Mouse (Mus musculus): ENCODE measurements at regions not wholly inside any gene's neighbourhood (a gene's known extent, or its start where the extent isn't known, plus 50 kb on each side); places are given as distances from the start of the nearest gene placed in this dataset.

DNA sequence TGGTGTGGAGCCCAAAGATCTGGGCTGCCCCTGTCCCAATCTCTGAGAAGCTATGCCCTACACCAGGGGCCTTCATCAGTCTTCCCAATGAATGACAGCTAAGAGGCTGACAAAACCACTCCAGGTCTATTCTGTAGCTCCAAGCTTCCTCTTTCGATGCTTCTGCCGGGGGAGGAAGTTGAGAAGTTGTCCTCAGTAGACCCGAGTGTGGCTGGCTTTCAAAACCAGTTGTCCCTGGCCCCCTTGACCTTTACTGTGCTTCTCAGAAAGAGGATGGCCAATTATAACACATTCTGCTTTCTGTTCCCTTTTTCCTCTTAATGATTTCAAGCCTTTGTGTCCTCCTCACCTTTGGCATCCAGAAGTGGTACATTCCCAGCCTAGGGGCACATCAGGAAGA, 101.9 kb upstream of the Ccnd2 start:
- peak; percentile 63 for DNase-seq

DNA sequence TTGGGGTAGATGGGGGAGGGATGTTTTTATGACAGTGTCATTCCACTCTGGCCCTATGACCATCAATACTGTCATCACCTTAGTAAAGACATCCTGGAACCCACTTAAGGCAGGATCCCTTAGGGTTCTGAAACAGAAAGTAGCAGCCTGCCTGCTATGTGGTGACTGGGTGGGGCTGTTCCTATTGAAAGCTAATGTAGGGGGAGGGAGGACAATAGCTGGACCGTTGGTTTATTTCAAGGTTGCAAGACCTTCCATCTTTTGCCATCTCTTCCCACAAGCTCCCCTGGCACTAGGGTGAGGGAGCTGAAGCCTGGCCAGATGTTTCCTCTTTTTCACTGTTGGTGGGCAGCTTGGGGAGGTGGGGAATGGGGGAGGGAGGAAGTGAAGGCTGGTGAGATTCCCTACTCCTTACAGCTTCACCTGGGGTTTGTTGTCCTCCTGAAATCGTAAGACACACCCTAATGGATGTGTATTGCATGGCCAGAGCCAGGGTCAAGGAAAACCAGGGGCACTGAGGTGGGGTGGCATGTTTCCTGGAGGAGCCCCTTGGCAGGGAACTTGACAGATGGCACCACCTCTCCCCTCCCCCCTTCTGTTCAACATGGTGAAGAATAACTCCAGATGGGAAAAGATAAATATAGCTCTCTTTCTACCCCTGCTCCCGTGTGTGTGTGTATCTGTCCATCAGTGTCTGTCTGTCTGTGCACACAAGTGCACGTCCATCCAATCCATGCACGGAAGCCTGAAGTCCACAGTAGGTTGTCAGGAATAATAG, 112.1 kb upstream of the Ccnd2 start:
- DNase-seq, result peak; percentile 16

DNA sequence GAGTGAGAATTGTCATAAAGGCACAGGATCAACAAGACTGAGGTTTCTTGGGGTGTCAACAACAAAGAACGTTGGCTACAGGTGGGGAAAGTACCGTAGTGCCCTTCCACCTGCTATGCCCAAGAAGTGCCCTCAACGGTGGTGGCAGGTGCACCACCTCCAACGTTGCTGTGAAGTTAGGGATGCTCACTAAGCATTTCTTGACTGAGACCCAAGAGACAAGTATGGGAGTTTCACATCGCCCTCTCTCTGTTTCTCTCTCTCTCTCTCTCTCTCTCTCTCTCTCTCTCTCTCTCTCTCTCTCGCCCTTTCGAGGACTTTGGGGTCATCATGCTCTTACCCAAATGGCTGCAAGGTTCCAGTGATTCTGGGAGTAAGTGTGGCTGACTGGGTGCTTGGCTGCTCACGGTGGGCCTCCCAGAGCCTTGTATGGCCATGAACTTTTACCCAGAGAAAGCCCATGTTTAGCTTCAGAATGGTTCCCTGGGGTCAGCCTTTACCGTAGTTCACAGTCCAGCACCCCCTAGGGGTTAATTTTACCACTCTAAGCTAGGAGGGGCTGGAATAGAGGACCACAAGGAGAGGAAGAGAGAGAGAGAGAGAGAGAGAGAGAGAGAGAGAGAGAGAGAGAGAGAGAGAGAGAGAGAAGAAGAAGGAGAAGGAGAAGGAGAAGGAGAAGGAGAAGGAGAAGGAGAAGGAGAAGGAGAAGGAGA, 113.2 kb upstream of the Ccnd2 start:
- no peak for DNase-seq

- peak; percentile 90 for DNase-seq
Measured at GRCm38 (mm10) chr6:127265901-127266812, 114.2 kb upstream of the Ccnd2 start.

DNA sequence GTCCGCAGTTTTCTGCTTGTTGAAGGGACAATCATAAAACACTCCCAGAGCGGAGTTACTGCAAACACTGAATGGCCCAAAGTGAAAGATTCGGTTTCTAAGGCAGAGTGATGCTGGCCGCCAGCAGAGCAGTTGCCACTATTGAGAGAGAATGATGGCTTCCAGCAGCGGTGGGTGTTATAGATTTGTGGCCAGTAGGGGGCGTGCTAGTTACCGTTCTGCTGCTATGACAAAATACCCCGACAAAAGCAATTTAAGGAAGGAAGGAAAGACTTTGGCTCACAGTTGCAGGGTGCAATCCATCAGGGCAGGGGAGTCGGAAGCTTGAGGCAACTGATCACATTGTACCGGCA, 114.8 kb upstream of the Ccnd2 start:
- DNase-seq, result peak; percentile 38

GRCm38 (mm10) chr6:127269021-127269420, 117.0 kb upstream of the Ccnd2 start:
- no peak for DNase-seq

GRCm38 (mm10) chr6:127269525-127270044, 117.6 kb upstream of the Ccnd2 start:
- DNase-seq, result no peak

DNA sequence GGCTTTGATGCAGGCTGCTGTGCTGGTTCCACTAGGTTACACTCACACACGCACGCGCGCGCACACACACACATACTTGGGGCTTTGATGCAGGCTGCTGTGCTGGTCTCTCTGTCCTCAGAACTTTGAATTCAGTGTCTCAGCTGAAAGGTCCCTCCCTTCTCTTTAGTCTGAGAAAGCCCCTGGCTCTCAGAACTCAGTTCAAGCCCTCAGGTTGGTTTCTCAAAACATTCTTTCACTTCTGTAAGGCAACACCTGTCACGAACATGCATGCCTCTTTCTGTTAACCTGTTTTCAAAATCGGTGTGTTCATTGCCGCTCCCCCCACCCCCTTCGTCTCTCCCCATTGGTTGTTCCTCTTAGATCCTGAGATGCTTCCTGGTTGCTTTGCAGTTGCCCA, 118.8 kb upstream of the Ccnd2 start:
- no peak for DNase-seq

GRCm38 (mm10) chr6:127271418-127271817, 119.4 kb upstream of the Ccnd2 start:
- no peak for DNase-seq

- DNase-seq, result peak; percentile 77
Measured at GRCm38 (mm10) chr6:127272630-127273029, 120.6 kb upstream of the Ccnd2 start.

GRCm38 (mm10) chr6:127274732-127275429, 122.9 kb upstream of the Ccnd2 start:
- no peak for DNase-seq

DNA sequence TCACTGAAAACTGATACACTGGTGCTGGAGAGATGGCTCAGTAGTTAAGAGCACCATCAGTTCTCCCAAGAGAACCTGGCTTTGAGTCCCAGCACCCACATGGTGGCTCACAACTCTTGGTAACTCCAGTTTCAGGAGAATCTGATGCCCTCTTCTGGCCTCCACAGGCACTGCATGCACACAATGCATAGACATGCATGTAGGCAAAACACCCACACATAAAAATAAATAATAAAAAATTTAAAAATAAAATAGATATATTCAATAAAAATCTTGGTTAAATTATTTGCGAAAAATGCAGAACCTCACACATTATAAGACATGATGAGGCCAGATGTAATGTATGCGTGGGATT, 123.4 kb upstream of the Ccnd2 start:
- DNase-seq, result peak; percentile 13

DNA sequence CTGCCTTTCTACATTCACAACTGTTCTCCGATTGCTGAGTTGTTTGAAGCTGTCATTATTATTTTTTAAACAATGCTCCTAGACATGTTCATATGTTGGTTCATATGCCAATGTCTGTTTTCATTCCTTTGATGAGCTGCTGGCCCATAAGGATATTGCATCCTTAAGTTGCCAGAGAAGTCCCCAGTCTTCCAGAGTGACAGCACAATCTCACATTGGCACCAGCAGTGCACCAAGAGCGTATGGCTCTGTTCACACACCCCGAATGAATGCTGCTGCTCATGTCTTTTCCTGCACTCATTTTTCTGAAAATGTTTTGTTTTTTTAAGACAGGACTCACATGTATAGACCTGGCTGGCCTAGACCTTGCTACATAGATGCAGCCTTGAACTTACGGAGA, 124.4 kb upstream of the Ccnd2 start:
- DNase-seq, result no peak

DNA sequence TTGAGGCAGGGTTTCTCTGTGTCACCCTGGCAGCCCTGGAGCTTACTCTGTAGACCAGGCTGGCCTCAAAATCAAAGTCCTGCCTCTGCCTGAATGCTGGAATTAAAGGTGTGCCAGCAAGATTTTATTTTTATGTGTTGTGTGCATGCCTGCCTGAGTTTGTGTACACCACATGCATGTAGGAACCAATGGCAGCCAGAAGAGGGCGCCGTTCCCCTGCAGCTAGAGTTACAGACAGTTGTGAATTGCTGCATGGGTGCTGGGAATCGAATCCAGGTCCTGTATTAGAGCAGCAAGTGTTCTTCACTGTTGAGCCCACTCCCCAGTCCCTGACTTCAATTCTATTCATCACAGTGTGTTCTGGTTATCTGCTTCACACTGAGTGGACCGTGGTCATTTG, 126.4 kb upstream of the Ccnd2 start:
- no peak for DNase-seq

GRCm38 (mm10) chr6:127284226-127284625, 132.2 kb upstream of the Ccnd2 start:
- no peak for DNase-seq

DNA sequence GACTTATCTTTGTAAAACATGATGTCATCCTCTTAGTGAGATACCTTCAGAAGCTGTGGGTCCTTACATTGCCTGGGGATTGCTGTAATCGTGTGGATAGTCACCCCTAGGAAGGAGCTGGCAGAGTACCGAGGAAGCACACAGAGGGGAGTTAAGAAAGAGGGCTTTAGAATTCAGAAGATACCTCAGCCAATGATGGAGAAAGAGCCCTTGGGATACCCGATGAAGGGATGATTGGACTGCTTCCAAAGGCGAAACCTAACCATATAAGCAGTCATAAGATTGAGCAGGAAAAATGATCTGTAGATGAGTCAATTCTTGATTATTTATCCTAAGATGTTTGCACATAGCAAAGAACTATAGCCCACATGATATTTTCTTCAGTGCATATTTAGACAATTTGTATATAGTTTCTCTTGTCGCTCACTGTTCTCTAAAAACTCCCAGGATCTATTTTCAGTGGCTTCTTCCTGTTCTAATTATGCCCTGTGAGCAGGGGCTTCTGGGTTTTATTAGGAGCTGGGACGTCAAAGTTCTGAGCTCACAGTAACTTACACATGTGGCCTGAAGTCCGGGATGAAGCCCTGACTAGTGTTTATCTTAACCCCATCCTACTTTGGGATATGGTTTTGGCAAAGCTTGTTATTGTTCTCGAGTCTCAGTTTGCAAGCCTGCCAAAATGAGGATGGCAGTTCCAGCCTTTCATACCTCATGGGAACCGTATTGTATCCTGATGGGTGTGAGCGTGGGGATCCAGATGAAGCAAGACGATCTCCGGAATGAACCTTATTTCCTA, 134.9 kb upstream of the Ccnd2 start:
- no peak for DNase-seq

DNA sequence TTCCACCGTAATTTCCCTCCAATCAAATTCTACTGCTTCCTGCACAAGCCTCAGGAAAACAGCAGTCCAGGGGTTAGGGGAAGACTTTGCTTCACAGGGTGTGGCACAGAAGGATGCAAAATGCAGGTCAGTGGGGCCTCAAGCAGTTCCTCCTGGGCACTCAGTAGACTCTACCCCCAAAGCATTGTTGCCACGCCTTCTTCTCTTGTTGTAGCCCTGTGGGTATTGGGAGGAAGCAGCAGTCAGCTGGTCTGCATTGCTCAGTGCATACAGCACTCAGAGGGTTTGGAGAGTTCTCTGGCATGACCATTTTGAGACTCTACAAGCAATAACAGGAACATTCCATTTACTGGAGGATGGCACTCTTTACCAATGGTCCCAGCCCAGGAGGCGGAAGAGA, 137.0 kb upstream of the Ccnd2 start:
- DNase-seq, result no peak

DNA sequence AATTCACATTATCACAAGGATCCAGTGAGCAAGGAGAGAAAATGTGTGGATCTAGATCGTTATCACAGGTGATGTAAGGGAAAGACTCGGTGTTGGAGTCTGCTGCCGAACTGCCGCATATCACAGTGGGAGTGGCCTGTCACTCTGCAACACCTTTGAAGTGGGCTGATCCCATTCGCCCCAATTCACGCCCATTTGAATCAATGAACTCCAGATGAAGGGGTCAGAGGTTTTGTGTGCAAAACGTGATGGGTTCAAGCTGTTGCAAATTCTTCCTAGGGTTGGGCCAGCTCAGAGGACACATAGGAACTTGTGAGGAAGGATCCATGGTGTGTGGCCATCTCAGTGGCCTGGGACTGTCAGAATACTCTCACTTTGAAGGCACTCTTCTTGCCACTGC, 139.9 kb upstream of the Ccnd2 start:
- no peak for DNase-seq

DNA sequence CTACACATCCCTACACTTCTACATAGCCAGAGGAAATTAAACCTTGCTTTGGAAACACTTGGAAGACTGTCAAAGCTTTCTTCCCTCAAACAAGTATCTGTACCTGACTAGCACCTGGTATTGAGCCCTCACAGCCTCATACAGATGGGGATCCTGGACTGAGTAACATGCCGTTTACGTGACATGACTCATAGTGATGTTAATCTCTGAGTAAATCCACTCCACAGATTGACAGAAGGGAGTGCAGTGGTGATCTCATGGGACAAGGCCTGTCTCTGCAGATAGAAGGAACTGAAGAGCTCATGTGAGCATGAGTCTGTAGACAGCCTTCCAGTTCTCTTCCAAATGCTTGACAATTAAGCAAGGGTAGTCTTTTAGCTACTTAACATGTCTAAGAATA, 141.8 kb upstream of the Ccnd2 start:
- DNase-seq, result no peak

GRCm38 (mm10) chr6:127298105-127298504, 146.1 kb upstream of the Ccnd2 start:
- no peak for DNase-seq

DNA sequence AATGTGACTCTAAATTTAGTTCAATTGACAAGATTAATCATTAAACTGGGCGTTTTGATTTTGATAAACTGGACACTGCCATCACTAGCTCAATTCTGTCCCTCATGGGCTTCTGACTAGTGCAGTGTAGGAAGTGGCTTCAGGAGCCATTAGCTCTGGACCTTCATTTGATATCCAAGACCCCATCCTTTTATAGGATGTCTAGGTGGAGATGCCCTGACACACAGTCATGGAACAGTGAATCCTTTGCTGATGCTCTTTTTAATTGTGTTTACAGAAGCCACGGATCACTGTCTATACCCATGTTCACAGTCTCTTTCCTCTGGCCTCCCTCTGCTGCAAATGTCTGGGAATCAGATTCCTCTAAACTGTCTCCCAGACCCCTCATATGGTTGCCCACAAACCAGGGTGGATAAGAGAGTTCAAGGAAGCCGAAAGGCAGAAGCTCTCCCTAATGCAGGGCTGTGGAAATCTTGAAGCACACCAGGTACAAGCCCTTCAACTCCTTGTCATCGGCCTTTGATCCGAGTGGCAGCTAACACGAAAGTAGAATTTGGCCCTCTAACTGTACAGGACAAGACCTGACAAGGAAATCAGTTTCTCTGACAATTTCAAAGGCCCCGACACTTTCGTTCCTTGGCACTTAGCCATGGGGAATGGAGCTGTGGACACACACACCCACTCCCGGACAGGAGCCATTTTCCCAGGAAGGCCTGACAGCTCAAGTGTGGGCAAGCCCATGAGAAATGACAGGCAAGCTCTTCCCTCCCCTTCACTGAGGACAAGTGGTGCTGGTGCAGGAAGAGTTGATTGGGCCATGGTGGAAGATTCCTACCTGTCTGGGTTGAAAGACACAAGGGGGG, 135.2 kb upstream of the Parp11 start:
- no peak for DNase-seq
